Mouse (Mus musculus): ENCODE results near the gene Ccdc177. TPM values are rescaled to one million over a fixed set of nuclear protein-coding genes. Genes with fewer than 3 reads are reported as not detected.

Ccdc177 gene
- polyA plus RNA-seq (2012; rRNA removed) = not detected in 2 replicates

GRCm38 (mm10) chr12:80760396-80760801 lies at the start of gene Ccdc177:
Gene Ccdc177 (minus strand): TSS chr12:80760687.

GRCm38 (mm10) chr12:80789849-80790694 lies 29.6 kb upstream of the Ccdc177 start, which contains the start of gene Susd6:
Gene Susd6 (plus strand): TSS chr12:80790510.

Other genes starting within 250 kb of the Ccdc177 start
- gene Galnt16, start 242.4 kb downstream of the Ccdc177 start, polyA plus RNA-seq (2012; rRNA removed) = 0.01 and 0.17 TPM in 2 replicates
- gene Slc39a9, start 116.8 kb downstream of the Ccdc177 start, polyA plus RNA-seq (2012; rRNA removed) = 9.1 and 10.7 TPM in 2 replicates
- gene Erh, start 116.3 kb downstream of the Ccdc177 start, polyA plus RNA-seq (2012; rRNA removed) = 160 and 161 TPM in 2 replicates
- gene Plekhd1, start 68.1 kb downstream of the Ccdc177 start, polyA plus RNA-seq (2012; rRNA removed) = 0.16 and 0.19 TPM in 2 replicates
- gene Susd6, start 29.8 kb upstream of the Ccdc177 start, polyA plus RNA-seq (2012; rRNA removed) = 10.2 and 11.8 TPM in 2 replicates
- gene Srsf5, start 184.8 kb upstream of the Ccdc177 start, polyA plus RNA-seq (2012; rRNA removed) = 300 and 337 TPM in 2 replicates
- 1.4 and 1.6 TPM in 2 replicates for gene Slc10a1, start 208.0 kb upstream of the Ccdc177 start, polyA plus RNA-seq (2012; rRNA removed)